Mouse (Mus musculus): ENCODE data around the gene Olfr532. TPM values are rescaled to one million over a fixed set of nuclear protein-coding genes. Genes with fewer than 3 reads are reported as not detected.
"Not testable (repeated sequence)": the region's sequence is repeated elsewhere in the genome, so short reads cannot be mapped to it uniquely, and the experiment has no call there.

Olfr532 gene
- not detected in 2 replicates for polyA plus RNA-seq (2012; rRNA removed)

GRCm38 (mm10) chr7:140421539-140421938, at the start of gene Olfr532:
Gene Olfr532, minus strand, starts transcription at chr7:140421639.
- H3K27ac ChIP-seq (ENCODE audit: insufficient read depth, low read length) = no peak within 1 kb of the TSS
- no peaks in the 10 kb centered on the region for H3K4me1 ChIP-seq (ENCODE audit: control insufficient read depth, insufficient read depth, insufficient read length)
- no peak within 1 kb of the TSS for H3K4me3 ChIP-seq (ENCODE audit: extremely low read depth, insufficient read depth, insufficient read length)
- DNase-seq (ENCODE audit: low read depth in 1 of 2, low spot score in 2 of 2) = no peak
- TF ChIP-seq CTCF (IDR thresholded peaks at IDR 0.05; ENCODE audit: extremely low read depth, insufficient read depth, insufficient read length, insufficient replicate concordance) (no peak), POLR2A (IDR thresholded peaks at IDR 0.05; ENCODE audit: low read depth, low read length) (no peak)
- H3K36me3 ChIP-seq (ENCODE audit: control insufficient read depth, insufficient read depth, low read length) = no peaks in the 10 kb centered on the region
- 88% methylated on average over 1 of the region's 1 CpGs for WGBS
- H3K27me3 ChIP-seq (ENCODE audit: control insufficient read depth, insufficient read depth, low read length) = no peaks in the 10 kb centered on the region

GRCm38 (mm10) chr7:140463070-140463469, 41.6 kb upstream of the Olfr532 start, which contains the start of gene Olfr533:
Gene Olfr533, plus strand, starts transcription at chr7:140463370.
- not testable (repeated sequence) for H3K4me1 ChIP-seq (ENCODE audit: control insufficient read depth, insufficient read depth, insufficient read length); H3K27ac ChIP-seq (ENCODE audit: insufficient read depth, low read length); H3K27me3 ChIP-seq (ENCODE audit: control insufficient read depth, insufficient read depth, low read length); H3K36me3 ChIP-seq (ENCODE audit: control insufficient read depth, insufficient read depth, low read length); H3K4me3 ChIP-seq (ENCODE audit: extremely low read depth, insufficient read depth, insufficient read length); DNase-seq (ENCODE audit: low read depth in 1 of 2, low spot score in 2 of 2)
- WGBS = 57% methylated on average over 1 of the region's 1 CpGs

- no peaks in the 10 kb centered on the region for H3K27me3 ChIP-seq (ENCODE audit: control insufficient read depth, insufficient read depth, low read length)
- WGBS = 86% methylated on average over 1 of the region's 1 CpGs
- TF ChIP-seq CTCF (IDR thresholded peaks at IDR 0.05; ENCODE audit: extremely low read depth, insufficient read depth, insufficient read length, insufficient replicate concordance) = no peak
- no peak overlapping the region for H3K4me3 ChIP-seq (ENCODE audit: extremely low read depth, insufficient read depth, insufficient read length)
- H3K36me3 ChIP-seq (ENCODE audit: control insufficient read depth, insufficient read depth, low read length) = no peaks in the 10 kb centered on the region
- H3K27ac ChIP-seq (ENCODE audit: insufficient read depth, low read length) = no peak overlapping the region
- DNase-seq (ENCODE audit: low read depth in 1 of 2, low spot score in 2 of 2) = no peak
- H3K4me1 ChIP-seq (ENCODE audit: control insufficient read depth, insufficient read depth, insufficient read length) = no peaks in the 10 kb centered on the region
Measured at GRCm38 (mm10) chr7:140443141-140443540, 21.7 kb upstream of the Olfr532 start.

GRCm38 (mm10) chr7:140402818-140403217, 18.6 kb downstream of the Olfr532 start, which contains the start of gene Olfr531:
Gene Olfr531, minus strand, starts transcription at chr7:140402918.
- Histone ChIP-seq H3K4me1 (ENCODE audit: control insufficient read depth, insufficient read depth, insufficient read length) (no peaks in the 10 kb centered on the region), H3K27ac (ENCODE audit: insufficient read depth, low read length) (no peak within 1 kb of the TSS), H3K36me3 (ENCODE audit: control insufficient read depth, insufficient read depth, low read length) (no peaks in the 10 kb centered on the region), H3K4me3 (ENCODE audit: extremely low read depth, insufficient read depth, insufficient read length) (no peak within 1 kb of the TSS), H3K27me3 (ENCODE audit: control insufficient read depth, insufficient read depth, low read length) (no peaks in the 10 kb centered on the region)
- TF ChIP-seq POLR2A (IDR thresholded peaks at IDR 0.05; ENCODE audit: low read depth, low read length) = no peak
- TF ChIP-seq CTCF (IDR thresholded peaks at IDR 0.05; ENCODE audit: extremely low read depth, insufficient read depth, insufficient read length, insufficient replicate concordance) = no peak
- no peak for DNase-seq (ENCODE audit: low read depth in 1 of 2, low spot score in 2 of 2)
- WGBS = 91% methylated on average over 1 of the region's 1 CpGs

- DNase-seq (ENCODE audit: low read depth in 1 of 2, low spot score in 2 of 2) = no peak
- Histone ChIP-seq H3K27me3 (ENCODE audit: control insufficient read depth, insufficient read depth, low read length) (no peaks in the 10 kb centered on the region), H3K27ac (ENCODE audit: insufficient read depth, low read length) (no peak overlapping the region), H3K36me3 (ENCODE audit: control insufficient read depth, insufficient read depth, low read length) (no peaks in the 10 kb centered on the region), H3K4me3 (ENCODE audit: extremely low read depth, insufficient read depth, insufficient read length) (no peak overlapping the region), H3K4me1 (ENCODE audit: control insufficient read depth, insufficient read depth, insufficient read length) (no peaks in the 10 kb centered on the region)
- TF ChIP-seq POLR2A (IDR thresholded peaks at IDR 0.05; ENCODE audit: low read depth, low read length) (no peak), CTCF (IDR thresholded peaks at IDR 0.05; ENCODE audit: extremely low read depth, insufficient read depth, insufficient read length, insufficient replicate concordance) (no peak)
- 85% methylated on average over 2 of the region's 2 CpGs for WGBS
Measured at GRCm38 (mm10) chr7:140376911-140377310, 44.5 kb downstream of the Olfr532 start.

GRCm38 (mm10) chr7:140376231-140376630, 45.2 kb downstream of the Olfr532 start, which contains the start of gene Olfr530:
Gene Olfr530, minus strand, starts transcription at chr7:140376331.
- TF ChIP-seq POLR2A (IDR thresholded peaks at IDR 0.05; ENCODE audit: low read depth, low read length) (no peak), CTCF (IDR thresholded peaks at IDR 0.05; ENCODE audit: extremely low read depth, insufficient read depth, insufficient read length, insufficient replicate concordance) (no peak)
- no peaks in the 10 kb centered on the region for H3K36me3 ChIP-seq (ENCODE audit: control insufficient read depth, insufficient read depth, low read length)
- H3K27ac ChIP-seq (ENCODE audit: insufficient read depth, low read length) = no peak within 1 kb of the TSS
- no peaks in the 10 kb centered on the region for H3K4me1 ChIP-seq (ENCODE audit: control insufficient read depth, insufficient read depth, insufficient read length)
- 58% methylated on average over 1 of the region's 1 CpGs for WGBS
- H3K4me3 ChIP-seq (ENCODE audit: extremely low read depth, insufficient read depth, insufficient read length) = no peak within 1 kb of the TSS
- no peak for DNase-seq (ENCODE audit: low read depth in 1 of 2, low spot score in 2 of 2)
- no peaks in the 10 kb centered on the region for H3K27me3 ChIP-seq (ENCODE audit: control insufficient read depth, insufficient read depth, low read length)

GRCm38 (mm10) chr7:140374300-140374699, 47.1 kb downstream of the Olfr532 start:
- TF ChIP-seq POLR2A (IDR thresholded peaks at IDR 0.05; ENCODE audit: low read depth, low read length) (no peak), CTCF (IDR thresholded peaks at IDR 0.05; ENCODE audit: extremely low read depth, insufficient read depth, insufficient read length, insufficient replicate concordance) (no peak)
- no peaks in the 10 kb centered on the region for H3K27me3 ChIP-seq (ENCODE audit: control insufficient read depth, insufficient read depth, low read length)
- H3K4me3 ChIP-seq (ENCODE audit: extremely low read depth, insufficient read depth, insufficient read length) = no peak overlapping the region
- DNase-seq (ENCODE audit: low read depth in 1 of 2, low spot score in 2 of 2) = no peak
- WGBS = 49% methylated on average over 4 of the region's 4 CpGs
- no peaks in the 10 kb centered on the region for H3K36me3 ChIP-seq (ENCODE audit: control insufficient read depth, insufficient read depth, low read length)
- H3K4me1 ChIP-seq (ENCODE audit: control insufficient read depth, insufficient read depth, insufficient read length) = no peaks in the 10 kb centered on the region
- H3K27ac ChIP-seq (ENCODE audit: insufficient read depth, low read length) = no peak overlapping the region

Other genes with a start within 250 kb of the Olfr532 start
- gene Olfr523, start 248.4 kb downstream of the Olfr532 start, polyA plus RNA-seq (2012; rRNA removed) = 0.12 TPM in 1 of 2 replicates, not detected in the other
- gene Olfr524, start 215.7 kb downstream of the Olfr532 start, polyA plus RNA-seq (2012; rRNA removed) = 0.01 and 0.07 TPM in 2 replicates
- 1.3 and 2.1 TPM in 2 replicates for gene Cd163l1, start 203.4 kb downstream of the Olfr532 start, polyA plus RNA-seq (2012; rRNA removed)
- 0.99 and 1.9 TPM in 2 replicates for gene 5830411N06Rik, start 174.4 kb downstream of the Olfr532 start, polyA plus RNA-seq (2012; rRNA removed)
- gene Olfr525, start 100.8 kb downstream of the Olfr532 start, polyA plus RNA-seq (2012; rRNA removed) = not detected in 2 replicates
- gene Olfr527, start 87.6 kb downstream of the Olfr532 start, polyA plus RNA-seq (2012; rRNA removed) = not detected in 2 replicates
- gene Olfr60, start 60.0 kb downstream of the Olfr532 start, polyA plus RNA-seq (2012; rRNA removed) = 0.27 and 0.40 TPM in 2 replicates
- 0.08 TPM in 1 of 2 replicates, not detected in the other for gene Olfr530, start 45.3 kb downstream of the Olfr532 start, polyA plus RNA-seq (2012; rRNA removed)
- gene Olfr531, start 18.7 kb downstream of the Olfr532 start, polyA plus RNA-seq (2012; rRNA removed) = not detected in 2 replicates
- gene Olfr533, start 41.7 kb upstream of the Olfr532 start, polyA plus RNA-seq (2012; rRNA removed) = not detected in 2 replicates
- gene Olfr535, start 62.6 kb upstream of the Olfr532 start, polyA plus RNA-seq (2012; rRNA removed) = not detected in 2 replicates
- not detected in 2 replicates for gene Olfr536, start 85.8 kb upstream of the Olfr532 start, polyA plus RNA-seq (2012; rRNA removed)
- not detected in 2 replicates for gene Olfr538, start 146.2 kb upstream of the Olfr532 start, polyA plus RNA-seq (2012; rRNA removed)
- not detected in 2 replicates for gene Olfr46, start 179.6 kb upstream of the Olfr532 start, polyA plus RNA-seq (2012; rRNA removed)
- gene Olfr61, start 207.3 kb upstream of the Olfr532 start, polyA plus RNA-seq (2012; rRNA removed) = not detected in 2 replicates
- not detected in 2 replicates for gene Olfr53, start 224.8 kb upstream of the Olfr532 start, polyA plus RNA-seq (2012; rRNA removed)
- gene Olfr539, start 238.3 kb upstream of the Olfr532 start, polyA plus RNA-seq (2012; rRNA removed) = not detected in 2 replicates